Mouse (Mus musculus): Measurements from ENCODE around the gene Pou5f1. TPM values are rescaled to one million over a fixed set of nuclear protein-coding genes. Genes with fewer than 3 reads are reported as not detected.
A peak's percentile ranks its signal among the peaks of the same experiment; 100 is the strongest.

Gene Pou5f1
- polyA plus RNA-seq, 1 experiment from 2014 or later = not detected

DNA sequence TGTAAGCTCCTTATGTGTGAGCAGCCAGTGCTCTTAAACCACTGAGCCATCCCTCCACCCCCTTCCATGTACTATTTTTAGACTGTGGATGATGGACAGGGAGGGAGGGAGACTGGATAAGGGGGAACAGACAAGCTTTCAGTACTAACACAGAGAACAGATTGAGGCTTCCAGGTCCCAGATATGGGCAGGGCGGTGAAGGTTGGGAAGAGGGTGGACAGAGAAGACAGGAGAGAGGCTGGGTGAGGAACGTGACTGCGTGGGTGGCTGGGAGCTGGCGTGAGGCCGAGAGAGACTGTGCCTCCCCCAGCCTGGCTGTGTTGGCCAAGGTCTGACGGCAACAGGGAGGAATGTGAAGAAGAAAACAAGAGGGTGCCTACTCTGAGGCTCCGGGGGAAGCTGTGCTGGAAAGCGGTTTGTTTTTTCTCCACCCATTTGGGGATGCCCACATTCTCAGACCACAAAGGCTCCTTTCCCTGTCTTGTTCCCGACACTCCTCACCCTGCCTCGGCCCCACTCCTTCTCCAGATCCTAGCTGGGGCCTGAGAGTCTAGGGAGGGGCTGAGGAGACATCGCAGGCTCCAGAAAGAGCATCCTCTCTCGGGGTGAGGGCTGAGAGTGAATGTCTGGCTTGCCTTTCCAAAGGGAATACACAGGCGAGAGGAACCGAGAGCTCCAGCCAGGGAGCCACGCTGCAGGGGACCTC is 43.8 kb downstream of the Pou5f1 start:
- no peaks in the 10 kb centered on the region for H3K27me3 ChIP-seq (ENCODE audit: control insufficient read depth, insufficient read depth, low read length)
- H3K27ac ChIP-seq (ENCODE audit: low read depth, low read length) = peak overlapping the region; percentile 97
- H3K4me1 ChIP-seq (ENCODE audit: control insufficient read depth, insufficient read depth, low read length) = peaks cover 12% of the 10 kb centered on the region
- peak overlapping the region; percentile 52 for H3K4me2 ChIP-seq
- no peaks in the 10 kb centered on the region for H3K9me3 ChIP-seq (replicated peaks; ENCODE audit: control insufficient read depth, low read length)
- ATAC-seq (replicated peaks; ENCODE audit: insufficient number of reproducible peaks, low FRiP score, low TSS enrichment) = peak; percentile 80
- WGBS (ENCODE audit: insufficient replicate concordance) = 22% methylated on average over 15 of the region's 15 CpGs
- no peak overlapping the region for H3K4me3 ChIP-seq (ENCODE audit: low read depth, low read length)
- no peaks in the 10 kb centered on the region for H3K36me3 ChIP-seq (ENCODE audit: control insufficient read depth, insufficient read depth, low read length)
- H3K9ac ChIP-seq (ENCODE audit: low read depth, low read length) = peak overlapping the region; percentile 58

DNA sequence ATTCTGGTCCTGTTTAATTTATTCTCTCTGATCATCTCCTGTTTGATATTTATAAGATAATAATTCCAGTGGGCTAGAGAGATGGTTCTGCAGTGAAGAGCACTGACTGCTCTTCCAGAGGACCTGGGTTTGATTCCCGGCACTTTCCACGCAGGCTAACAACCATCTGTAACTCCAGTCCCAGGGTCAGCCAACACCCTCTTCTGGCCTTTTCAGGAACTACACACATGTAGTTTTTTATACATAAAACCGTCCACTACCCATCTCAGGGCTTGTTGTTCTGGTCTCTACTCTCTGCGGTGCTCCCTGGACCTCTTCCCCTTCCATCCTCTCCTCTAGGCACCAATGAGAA is 44.3 kb downstream of the Pou5f1 start:
- no peak for ATAC-seq (replicated peaks; ENCODE audit: insufficient number of reproducible peaks, low FRiP score, low TSS enrichment)
- H3K4me3 ChIP-seq (ENCODE audit: low read depth, low read length) = no peak overlapping the region
- WGBS (ENCODE audit: insufficient replicate concordance) = 86% methylated on average over 4 of the region's 4 CpGs
- no peaks in the 10 kb centered on the region for H3K27me3 ChIP-seq (ENCODE audit: control insufficient read depth, insufficient read depth, low read length)
- H3K4me2 ChIP-seq = peak overlapping the region; percentile 52
- no peaks in the 10 kb centered on the region for H3K36me3 ChIP-seq (ENCODE audit: control insufficient read depth, insufficient read depth, low read length)
- peak overlapping the region; percentile 97 for H3K27ac ChIP-seq (ENCODE audit: low read depth, low read length)
- H3K9ac ChIP-seq (ENCODE audit: low read depth, low read length) = peak overlapping the region; percentile 58
- H3K9me3 ChIP-seq (replicated peaks; ENCODE audit: control insufficient read depth, low read length) = no peaks in the 10 kb centered on the region
- H3K4me1 ChIP-seq (ENCODE audit: control insufficient read depth, insufficient read depth, low read length) = peaks cover 12% of the 10 kb centered on the region

DNA sequence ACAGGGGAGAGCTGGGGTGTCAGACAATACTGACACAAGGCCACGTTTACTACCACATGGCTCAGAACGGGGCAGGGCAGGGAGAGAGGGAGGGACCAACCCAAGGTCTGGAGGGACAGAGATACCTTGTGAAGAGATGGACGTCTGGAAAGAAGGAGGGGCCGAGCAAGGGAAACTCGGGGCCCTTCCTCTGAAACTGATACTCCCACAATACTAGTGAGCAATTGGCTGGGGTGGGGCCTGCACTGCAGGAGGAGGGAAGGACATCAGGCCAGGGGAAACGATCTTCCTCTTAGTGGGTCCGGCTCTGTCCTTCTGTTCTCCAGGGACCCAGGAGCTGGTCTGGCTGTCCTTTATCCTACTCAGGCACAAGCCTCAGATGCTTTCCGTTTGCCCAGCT is 45.1 kb downstream of the Pou5f1 start:
- 43% methylated on average over 8 of the region's 8 CpGs for WGBS (ENCODE audit: insufficient replicate concordance)
- ATAC-seq (replicated peaks; ENCODE audit: insufficient number of reproducible peaks, low FRiP score, low TSS enrichment) = no peak
- no peaks in the 10 kb centered on the region for H3K9me3 ChIP-seq (replicated peaks; ENCODE audit: control insufficient read depth, low read length)
- H3K4me3 ChIP-seq (ENCODE audit: low read depth, low read length) = no peak overlapping the region
- H3K4me1 ChIP-seq (ENCODE audit: control insufficient read depth, insufficient read depth, low read length) = peaks cover 12% of the 10 kb centered on the region
- H3K27ac ChIP-seq (ENCODE audit: low read depth, low read length) = peak overlapping the region; percentile 24; the same call in 1 of the 2 replicates
- H3K27me3 ChIP-seq (ENCODE audit: control insufficient read depth, insufficient read depth, low read length) = no peaks in the 10 kb centered on the region
- H3K9ac ChIP-seq (ENCODE audit: low read depth, low read length) = peak overlapping the region; percentile 2; the same call in 1 of the 2 replicates
- H3K36me3 ChIP-seq (ENCODE audit: control insufficient read depth, insufficient read depth, low read length) = no peaks in the 10 kb centered on the region
- H3K4me2 ChIP-seq = no peak overlapping the region

DNA sequence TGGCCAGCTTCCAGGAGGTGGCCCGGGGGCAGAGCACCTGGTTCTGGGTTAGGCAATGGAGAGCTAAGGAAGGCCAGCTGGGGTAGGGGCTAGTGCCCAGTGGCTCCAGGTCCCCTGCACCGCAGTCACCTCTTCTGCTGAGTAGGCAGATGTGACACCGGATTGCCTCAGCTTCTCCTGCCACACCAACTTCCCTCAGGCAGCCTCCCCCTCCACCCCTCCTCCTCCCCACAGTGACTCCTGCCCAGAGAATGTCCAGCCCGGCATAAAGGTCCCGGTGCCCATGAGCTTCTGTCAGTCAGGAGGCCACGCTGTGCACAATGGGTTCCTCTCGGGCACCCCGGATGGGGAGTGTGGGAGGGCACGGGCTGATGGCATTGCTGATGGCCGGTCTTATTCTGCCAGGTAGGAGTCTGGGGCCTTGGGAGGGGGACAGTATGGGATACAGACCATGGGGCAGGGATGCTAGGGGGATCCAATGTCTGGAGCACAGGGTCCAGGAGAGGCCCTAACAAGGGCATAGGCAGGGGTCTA is 46.1 kb downstream of the Pou5f1 start, which contains the start of gene Cdsn:
Gene Cdsn, plus strand, starts transcription at position 248 of the 534 bp plus-strand sequence.
- Histone ChIP-seq H3K4me2 (no peak within 1 kb of the TSS), H3K9ac (ENCODE audit: low read depth, low read length) (peak within 1 kb of the TSS; percentile 2; the same call in 1 of the 2 replicates), H3K36me3 (ENCODE audit: control insufficient read depth, insufficient read depth, low read length) (no peaks in the 10 kb centered on the region), H3K4me3 (ENCODE audit: low read depth, low read length) (no peak within 1 kb of the TSS), H3K27me3 (ENCODE audit: control insufficient read depth, insufficient read depth, low read length) (no peaks in the 10 kb centered on the region), H3K4me1 (ENCODE audit: control insufficient read depth, insufficient read depth, low read length) (peaks cover 12% of the 10 kb centered on the region), H3K27ac (ENCODE audit: low read depth, low read length) (0 out of 2 replicates have a peak within 1 kb of the TSS, but pooled peaks have one; percentile 24), H3K9me3 (replicated peaks; ENCODE audit: control insufficient read depth, low read length) (no peaks in the 10 kb centered on the region)
- WGBS (ENCODE audit: insufficient replicate concordance) = 72% methylated on average over 10 of the region's 10 CpGs
- ATAC-seq (replicated peaks; ENCODE audit: insufficient number of reproducible peaks, low FRiP score, low TSS enrichment) = no peak

DNA sequence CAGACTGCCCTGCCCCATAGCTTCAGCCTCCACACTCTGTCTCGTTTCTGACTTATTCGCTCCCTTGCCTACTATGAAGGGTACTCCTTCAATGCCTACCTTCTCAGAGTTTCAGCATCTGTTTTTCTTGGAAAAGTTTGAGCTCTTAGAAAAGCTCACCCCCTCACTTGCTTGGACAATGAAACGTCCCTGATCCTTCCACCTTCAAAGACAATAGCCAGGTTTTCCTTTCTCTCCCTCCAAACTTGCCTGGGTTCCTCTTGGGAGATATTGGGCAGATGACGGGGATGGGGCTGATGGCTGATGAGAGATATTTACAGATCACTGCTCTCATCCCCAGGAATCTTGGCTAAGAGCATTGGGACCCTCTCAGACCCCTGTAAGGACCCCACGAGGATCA is 48.5 kb downstream of the Pou5f1 start:
- H3K27ac ChIP-seq (ENCODE audit: low read depth, low read length) = no peak overlapping the region

DNA sequence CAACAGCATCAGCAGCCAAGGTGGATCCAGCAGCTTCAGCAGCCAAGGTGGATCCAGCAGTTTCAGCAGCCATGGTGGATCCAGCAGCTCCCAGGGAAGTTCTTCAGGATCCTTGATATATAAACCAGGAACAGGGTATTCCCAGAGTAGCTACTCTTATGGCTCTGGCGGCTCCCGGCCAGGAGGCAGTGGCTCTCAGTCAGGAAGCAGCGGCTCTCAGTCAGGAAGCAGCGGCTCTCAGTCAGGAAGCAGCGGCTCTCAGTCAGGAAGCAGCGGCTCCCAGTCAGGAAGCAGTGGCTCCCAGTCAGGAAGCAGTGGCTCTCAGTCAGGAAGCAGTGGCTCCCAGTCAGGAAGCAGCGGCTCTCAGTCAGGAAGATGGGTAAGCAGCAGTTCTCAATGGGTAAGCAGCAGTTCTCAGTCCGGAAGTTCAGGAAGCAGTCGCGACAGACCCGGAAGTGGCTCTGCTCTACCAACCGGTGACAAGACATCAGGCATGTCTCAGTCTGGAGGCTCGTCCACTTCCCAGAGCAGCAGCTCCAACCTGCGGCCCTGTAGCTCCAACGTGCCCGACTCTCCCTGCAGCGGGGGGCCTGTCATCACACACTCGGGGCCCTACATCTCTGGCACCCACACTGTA is 49.1 kb downstream of the Pou5f1 start:
- H3K36me3 ChIP-seq (ENCODE audit: control insufficient read depth, insufficient read depth, low read length) = no peaks in the 10 kb centered on the region
- no peak overlapping the region for H3K4me3 ChIP-seq (ENCODE audit: low read depth, low read length)
- no peak overlapping the region for H3K27ac ChIP-seq (ENCODE audit: low read depth, low read length)
- H3K9ac ChIP-seq (ENCODE audit: low read depth, low read length) = no peak overlapping the region
- no peak overlapping the region for H3K4me2 ChIP-seq
- no peak for ATAC-seq (replicated peaks; ENCODE audit: insufficient number of reproducible peaks, low FRiP score, low TSS enrichment)
- H3K27me3 ChIP-seq (ENCODE audit: control insufficient read depth, insufficient read depth, low read length) = no peaks in the 10 kb centered on the region
- 85% methylated on average over 18 of the region's 18 CpGs for WGBS (ENCODE audit: insufficient replicate concordance)
- H3K9me3 ChIP-seq (replicated peaks; ENCODE audit: control insufficient read depth, low read length) = no peaks in the 10 kb centered on the region
- peaks cover 5% of the 10 kb centered on the region for H3K4me1 ChIP-seq (ENCODE audit: control insufficient read depth, insufficient read depth, low read length)

More for the DNA sequence above, 48.5 kb downstream of the Pou5f1 start:
- H3K9me3 ChIP-seq (replicated peaks; ENCODE audit: control insufficient read depth, low read length) = no peaks in the 10 kb centered on the region
- H3K4me1 ChIP-seq (ENCODE audit: control insufficient read depth, insufficient read depth, low read length) = peaks cover 8% of the 10 kb centered on the region
- no peaks in the 10 kb centered on the region for H3K36me3 ChIP-seq (ENCODE audit: control insufficient read depth, insufficient read depth, low read length)
- H3K27me3 ChIP-seq (ENCODE audit: control insufficient read depth, insufficient read depth, low read length) = no peaks in the 10 kb centered on the region
- 76% methylated on average over 5 of the region's 5 CpGs for WGBS (ENCODE audit: insufficient replicate concordance)
- no peak for ATAC-seq (replicated peaks; ENCODE audit: insufficient number of reproducible peaks, low FRiP score, low TSS enrichment)
- no peak overlapping the region for H3K4me2 ChIP-seq
- H3K4me3 ChIP-seq (ENCODE audit: low read depth, low read length) = no peak overlapping the region
- no peak overlapping the region for H3K9ac ChIP-seq (ENCODE audit: low read depth, low read length)

DNA sequence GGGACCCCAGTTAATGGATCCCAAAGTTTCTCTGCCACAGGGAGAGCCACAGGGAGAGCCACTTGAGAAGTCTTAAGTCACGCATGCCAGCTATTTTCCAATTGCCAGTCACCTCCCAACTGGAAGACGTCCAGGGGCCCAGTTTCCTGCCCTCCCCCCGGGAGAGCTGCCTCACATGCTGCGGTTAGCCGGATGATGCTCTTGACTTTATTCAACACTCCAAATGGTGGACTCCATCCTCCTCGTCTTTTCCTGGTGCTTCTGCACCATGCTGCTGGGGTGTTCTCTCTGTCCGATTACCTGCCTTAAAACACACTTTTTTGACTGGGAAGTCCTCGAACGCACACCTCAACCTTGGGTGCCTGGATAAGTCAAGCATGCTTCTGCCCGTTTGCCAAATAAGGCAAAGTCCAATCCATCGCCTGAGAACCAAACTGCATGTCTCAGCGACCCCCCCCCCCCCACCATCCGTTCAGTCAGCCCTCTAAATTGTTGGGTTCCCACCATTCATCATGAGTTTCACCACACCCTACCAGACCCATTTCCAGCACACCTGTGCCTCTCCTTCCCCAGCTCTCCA is 50.5 kb downstream of the Pou5f1 start:
- Histone ChIP-seq H3K4me1 (ENCODE audit: control insufficient read depth, insufficient read depth, low read length) (no peaks in the 10 kb centered on the region; the same call in 1 of the 2 replicates), H3K9me3 (replicated peaks; ENCODE audit: control insufficient read depth, low read length) (no peaks in the 10 kb centered on the region), H3K27me3 (ENCODE audit: control insufficient read depth, insufficient read depth, low read length) (no peaks in the 10 kb centered on the region), H3K36me3 (ENCODE audit: control insufficient read depth, insufficient read depth, low read length) (no peaks in the 10 kb centered on the region), H3K9ac (ENCODE audit: low read depth, low read length) (no peak overlapping the region), H3K27ac (ENCODE audit: low read depth, low read length) (no peak overlapping the region), H3K4me3 (ENCODE audit: low read depth, low read length) (no peak overlapping the region), H3K4me2 (no peak overlapping the region)
- ATAC-seq (replicated peaks; ENCODE audit: insufficient number of reproducible peaks, low FRiP score, low TSS enrichment) = no peak
- 84% methylated on average over 12 of the region's 13 CpGs for WGBS (ENCODE audit: insufficient replicate concordance)

DNA sequence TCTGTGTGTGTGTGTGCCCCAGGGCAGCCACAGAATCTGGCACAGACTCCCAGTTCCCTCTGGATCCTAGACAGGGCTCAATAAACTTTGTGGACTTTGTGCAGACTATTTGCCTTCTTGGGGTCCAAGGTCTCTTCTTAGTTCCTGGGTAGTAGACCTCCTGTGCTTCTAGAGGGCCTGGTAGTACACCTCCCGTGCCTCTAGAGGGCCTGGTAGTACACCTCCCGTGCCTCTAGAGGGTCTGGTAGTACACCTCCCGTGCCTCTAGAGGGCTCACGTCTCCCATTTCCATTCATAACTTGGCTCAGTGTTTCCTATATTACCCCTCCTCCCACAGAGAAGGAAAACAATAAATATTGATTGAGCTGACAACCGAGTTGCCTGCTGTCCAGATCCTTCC is 51.0 kb downstream of the Pou5f1 start:
- Histone ChIP-seq H3K27ac (ENCODE audit: low read depth, low read length) (no peak overlapping the region), H3K27me3 (ENCODE audit: control insufficient read depth, insufficient read depth, low read length) (no peaks in the 10 kb centered on the region), H3K36me3 (ENCODE audit: control insufficient read depth, insufficient read depth, low read length) (no peaks in the 10 kb centered on the region), H3K9ac (ENCODE audit: low read depth, low read length) (no peak overlapping the region), H3K9me3 (replicated peaks; ENCODE audit: control insufficient read depth, low read length) (no peaks in the 10 kb centered on the region), H3K4me1 (ENCODE audit: control insufficient read depth, insufficient read depth, low read length) (no peaks in the 10 kb centered on the region), H3K4me2 (no peak overlapping the region), H3K4me3 (ENCODE audit: low read depth, low read length) (no peak overlapping the region)
- ATAC-seq (replicated peaks; ENCODE audit: insufficient number of reproducible peaks, low FRiP score, low TSS enrichment) = no peak
- 34% methylated on average over 5 of the region's 5 CpGs for WGBS (ENCODE audit: insufficient replicate concordance)
